Mouse (Mus musculus): ENCODE measurements at regions not wholly inside any gene's neighbourhood (a gene's known extent, or its start where the extent isn't known, plus 50 kb on each side); places are given as distances from the start of the nearest gene placed in this dataset.

- no peaks in the 10 kb centered on the region for H3K36me3 ChIP-seq (ENCODE audit: control insufficient read depth, insufficient read depth, low read length)
- DNase-seq (ENCODE audit: low spot score), result no peak
- H3K27me3 ChIP-seq (ENCODE audit: control insufficient read depth, insufficient read depth, low read length), result 0 out of 2 replicates have a peak, but pooled peaks cover 3% of the 10 kb centered on the region
- H3K9ac ChIP-seq (ENCODE audit: low read depth, low read length, severe bottlenecking), result no peak overlapping the region
- H3K4me1 ChIP-seq (ENCODE audit: control insufficient read depth, insufficient read depth, low read length), result peaks cover 16% of the 10 kb centered on the region
- TF ChIP-seq POLR2A (IDR thresholded peaks at IDR 0.05; ENCODE audit: borderline replicate concordance, extremely low read depth, insufficient read depth, insufficient read length), result no peak
- no peak overlapping the region for H3K4me2 ChIP-seq (replicated peaks; ENCODE audit: low read depth, low read length, severe bottlenecking)
- H3K4me3 ChIP-seq (replicated peaks; ENCODE audit: low read length), result no peak overlapping the region
- H3K9me3 ChIP-seq (ENCODE audit: control insufficient read depth, low read length), result no peaks in the 10 kb centered on the region
- H3K27ac ChIP-seq (replicated peaks; ENCODE audit: low read depth, low read length), result no peak overlapping the region
- 60% methylated on average over 8 of the region's 8 CpGs for WGBS
- no peak for ATAC-seq (ENCODE audit: low FRiP score, low read depth)
Observed at GRCm38 (mm10) chr2:72785365-72786043, 194.7 kb downstream of the Sp3 start.

- Histone ChIP-seq H3K27me3 (ENCODE audit: control insufficient read depth, insufficient read depth, low read length) (0 out of 2 replicates have a peak, but pooled peaks cover 3% of the 10 kb centered on the region), H3K9me3 (ENCODE audit: control insufficient read depth, low read length) (no peaks in the 10 kb centered on the region), H3K4me2 (replicated peaks; ENCODE audit: low read depth, low read length, severe bottlenecking) (no peak overlapping the region), H3K27ac (replicated peaks; ENCODE audit: low read depth, low read length) (no peak overlapping the region), H3K4me1 (ENCODE audit: control insufficient read depth, insufficient read depth, low read length) (peaks cover 15% of the 10 kb centered on the region), H3K36me3 (ENCODE audit: control insufficient read depth, insufficient read depth, low read length) (no peaks in the 10 kb centered on the region), H3K9ac (ENCODE audit: low read depth, low read length, severe bottlenecking) (no peak overlapping the region), H3K4me3 (replicated peaks; ENCODE audit: low read length) (no peak overlapping the region)
- WGBS, result 58% methylated on average over 5 of the region's 5 CpGs
- DNase-seq (ENCODE audit: low spot score) (no peak), ATAC-seq (ENCODE audit: low FRiP score, low read depth) (no peak)
- no peak for TF ChIP-seq POLR2A (IDR thresholded peaks at IDR 0.05; ENCODE audit: borderline replicate concordance, extremely low read depth, insufficient read depth, insufficient read length)
Observed at GRCm38 (mm10) chr2:72786044-72786737, 194.1 kb downstream of the Sp3 start.

- H3K36me3 ChIP-seq (ENCODE audit: control insufficient read depth, insufficient read depth, low read length), result no peaks in the 10 kb centered on the region
- TF ChIP-seq POLR2A (IDR thresholded peaks at IDR 0.05; ENCODE audit: borderline replicate concordance, extremely low read depth, insufficient read depth, insufficient read length), result no peak
Observed at GRCm38 (mm10) chr2:72787616-72788015, 192.6 kb downstream of the Sp3 start.

GRCm38 (mm10) chr2:72791496-72791895 is 188.8 kb downstream of the Sp3 start:
- no peaks in the 10 kb centered on the region for H3K27me3 ChIP-seq (ENCODE audit: control insufficient read depth, insufficient read depth, low read length)
- no peak overlapping the region for H3K27ac ChIP-seq (replicated peaks; ENCODE audit: low read depth, low read length)
- no peak for ATAC-seq (ENCODE audit: low FRiP score, low read depth)

More at GRCm38 (mm10) chr2:72787616-72788015, 192.6 kb downstream of the Sp3 start:
- H3K27ac ChIP-seq (replicated peaks; ENCODE audit: low read depth, low read length), result no peak overlapping the region
- ATAC-seq (ENCODE audit: low FRiP score, low read depth) (no peak), DNase-seq (ENCODE audit: low spot score) (no peak)
- no peak overlapping the region for H3K9ac ChIP-seq (ENCODE audit: low read depth, low read length, severe bottlenecking)
- H3K4me3 ChIP-seq (replicated peaks; ENCODE audit: low read length), result no peak overlapping the region
- peaks cover 9% of the 10 kb centered on the region; the same call in 1 of the 2 replicates for H3K4me1 ChIP-seq (ENCODE audit: control insufficient read depth, insufficient read depth, low read length)
- no peaks in the 10 kb centered on the region for H3K27me3 ChIP-seq (ENCODE audit: control insufficient read depth, insufficient read depth, low read length)
- no peak overlapping the region for H3K4me2 ChIP-seq (replicated peaks; ENCODE audit: low read depth, low read length, severe bottlenecking)
- WGBS, result 81% methylated on average over 3 of the region's 3 CpGs
- no peaks in the 10 kb centered on the region for H3K9me3 ChIP-seq (ENCODE audit: control insufficient read depth, low read length)

GRCm38 (mm10) chr2:72793424-72793823 is 186.8 kb downstream of the Sp3 start:
- no peak for TF ChIP-seq POLR2A (IDR thresholded peaks at IDR 0.05; ENCODE audit: borderline replicate concordance, extremely low read depth, insufficient read depth, insufficient read length)
- H3K36me3 ChIP-seq (ENCODE audit: control insufficient read depth, insufficient read depth, low read length), result no peaks in the 10 kb centered on the region
- H3K4me2 ChIP-seq (replicated peaks; ENCODE audit: low read depth, low read length, severe bottlenecking), result no peak overlapping the region
- H3K27me3 ChIP-seq (ENCODE audit: control insufficient read depth, insufficient read depth, low read length), result no peaks in the 10 kb centered on the region
- no peak overlapping the region for H3K4me3 ChIP-seq (replicated peaks; ENCODE audit: low read length)
- 17% methylated on average over 10 of the region's 10 CpGs for WGBS
- H3K27ac ChIP-seq (replicated peaks; ENCODE audit: low read depth, low read length), result 0 out of 2 replicates have a peak overlapping the region, but pooled peaks have one; percentile 15
- H3K9me3 ChIP-seq (ENCODE audit: control insufficient read depth, low read length), result no peaks in the 10 kb centered on the region
- H3K4me1 ChIP-seq (ENCODE audit: control insufficient read depth, insufficient read depth, low read length), result peaks cover 22% of the 10 kb centered on the region
- H3K9ac ChIP-seq (ENCODE audit: low read depth, low read length, severe bottlenecking), result no peak overlapping the region
- peak; percentile 84 for DNase-seq (ENCODE audit: low spot score)
- ATAC-seq (ENCODE audit: low FRiP score, low read depth), result peak; percentile 73; the same call in 1 of the 2 replicates

More at GRCm38 (mm10) chr2:72791496-72791895, 188.8 kb downstream of the Sp3 start:
- WGBS, result 24% methylated on average over 3 of the region's 3 CpGs
- TF ChIP-seq POLR2A (IDR thresholded peaks at IDR 0.05; ENCODE audit: borderline replicate concordance, extremely low read depth, insufficient read depth, insufficient read length), result no peak
- no peak overlapping the region for H3K4me2 ChIP-seq (replicated peaks; ENCODE audit: low read depth, low read length, severe bottlenecking)
- no peak for DNase-seq (ENCODE audit: low spot score)
- H3K9me3 ChIP-seq (ENCODE audit: control insufficient read depth, low read length), result no peaks in the 10 kb centered on the region
- H3K4me1 ChIP-seq (ENCODE audit: control insufficient read depth, insufficient read depth, low read length), result peaks cover 22% of the 10 kb centered on the region
- H3K4me3 ChIP-seq (replicated peaks; ENCODE audit: low read length), result no peak overlapping the region
- H3K36me3 ChIP-seq (ENCODE audit: control insufficient read depth, insufficient read depth, low read length), result no peaks in the 10 kb centered on the region
- H3K9ac ChIP-seq (ENCODE audit: low read depth, low read length, severe bottlenecking), result no peak overlapping the region
